Mouse (Mus musculus) CH12.LX (cell line): Measurements from ENCODE around the gene Glis3.

Experiments used
- CHD1 ChIP-seq: IDR thresholded peaks from 2 replicates; pipeline ENCODE4 v1.6.1; 2012; ENCODE audit warnings: low read depth, low read length, improper control_type of control experiment, inconsistent platforms
- CHD2 ChIP-seq: IDR thresholded peaks from 2 replicates; pipeline ENCODE4 v1.6.1; 2011; ENCODE audit warnings: low read length, improper control_type of control experiment
- CTCF ChIP-seq, 2 experiments: IDR thresholded peaks in 1 of 2; conservative IDR thresholded peaks in 1 of 2; 2 replicates each; pipeline ENCODE4 v1.5.1; 2011 to 2012; ENCODE audit warnings: low read depth in 2 of 2, low read length in 2 of 2, improper control_type of control experiment in 1 of 2, inconsistent platforms in 1 of 2, mild to moderate bottlenecking in 1 of 2, moderate library complexity in 1 of 2
- EP300 ChIP-seq: IDR thresholded peaks from 2 replicates; pipeline ENCODE4 v1.6.1; 2011; ENCODE audit warnings: low read length, improper control_type of control experiment
- JUND ChIP-seq: conservative IDR thresholded peaks from 2 replicates; pipeline ENCODE4 v1.6.1; 2011; ENCODE audit warnings: low read depth, low read length, improper control_type of control experiment
- MXI1 ChIP-seq: IDR thresholded peaks from 2 replicates; pipeline ENCODE4 v1.6.1; 2011; ENCODE audit warnings: mild to moderate bottlenecking, low read depth, low read length, improper control_type of control experiment
- POLR2A ChIP-seq: IDR thresholded peaks from 2 replicates; pipeline ENCODE4 v1.6.1; 2011; ENCODE audit warnings: low read depth, mild to moderate bottlenecking, improper control_type of control experiment, low read length
- SIN3A ChIP-seq: IDR thresholded peaks from 2 replicates; pipeline ENCODE4 v1.6.1; 2012; ENCODE audit warnings: low read length, improper control_type of control experiment, inconsistent platforms
- TBP ChIP-seq: conservative IDR thresholded peaks from 2 replicates; pipeline ENCODE4 v1.6.1; 2011; ENCODE audit warnings: low read depth, low read length, improper control_type of control experiment
- USF1 ChIP-seq: IDR thresholded peaks from 2 replicates; pipeline ENCODE4 v1.6.1; 2014; ENCODE audit warnings: low read depth, mild to moderate bottlenecking, inconsistent platforms, low read length, improper control_type of control experiment

DNA sequence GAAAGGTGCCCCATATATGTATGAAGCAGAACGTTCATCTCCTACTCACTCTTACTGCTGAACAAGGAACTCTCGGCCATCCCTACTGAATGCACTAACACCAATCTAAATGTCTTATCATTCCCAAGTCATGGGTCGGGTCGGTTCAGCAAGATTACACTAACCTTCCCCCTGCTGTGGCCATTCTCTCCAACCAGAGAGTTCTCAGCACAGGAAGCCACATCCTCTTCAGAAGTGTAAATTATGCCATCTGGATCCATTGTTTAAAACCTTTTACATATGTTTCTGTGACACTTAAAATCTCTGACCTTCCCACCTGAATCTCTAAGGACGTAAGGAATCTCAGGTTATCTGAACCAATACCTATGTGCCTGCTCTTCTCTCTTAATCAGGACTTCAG is 29.0 kb downstream of the Glis3 start:
- TF ChIP-seq SIN3A, result no peak
- no peak for TF ChIP-seq POLR2A
- TF ChIP-seq EP300, result no peak
- TF ChIP-seq MXI1, result no peak
- TF ChIP-seq USF1, result no peak
- no peak for TF ChIP-seq CHD1
- TF ChIP-seq JUND, result no peak
- TF ChIP-seq CHD2, result no peak
- TF ChIP-seq TBP, result no peak
- no peak for TF ChIP-seq CTCF (conservative IDR thresholded peaks at IDR 0.05 in 1 of 2, IDR thresholded peaks at IDR 0.05 in 1 of 2; ENCODE audit: low read depth in 2 of 2, low read length in 2 of 2)
